9 mouse cellular contexts compared by ENCODE assay signal in genomic region chr1:78818630-78819526, GRCm38 (mm10). TPM values are rescaled to one million over a fixed set of nuclear protein-coding genes. Genes with fewer than 3 reads are reported as not detected.
DNase-seq lines count a peak whose midpoint lies in the region; ATAC-seq and TF ChIP-seq lines count a peak whose summit lies in the region.
"Had no signal": no experiment of that assay in that cellular context is flagged by ENCODE, and none has a peak within 500 bp of the region (broad histone marks: within the 10 kb centered on the region; RNA-seq: fewer than 3 reads in every experiment).

No protein-coding gene starts in this region.

- no peaks in the 10 kb centered on the region for H3K36me3 ChIP-seq in embryonic facial prominence, embryonic 15.5 days
- H3K36me3 ChIP-seq in heart, embryonic 10.5 days, result no peaks in the 10 kb centered on the region

- 38% methylated on average over 11 of the region's 11 CpGs for WGBS in embryonic facial prominence, embryonic 15.5 days
- WGBS in heart, embryonic 10.5 days, result 64% methylated on average over 11 of the region's 11 CpGs

- no peak overlapping the region for H3K9ac ChIP-seq in embryonic facial prominence, embryonic 15.5 days

- no peak for TF ChIP-seq CTCF in layer of hippocampus, adult 2 months (conservative IDR thresholded peaks at IDR 0.05)

- ATAC-seq in embryonic facial prominence, embryonic 15.5 days (ENCODE audit: insufficient number of reproducible peaks, low FRiP score, low TSS enrichment, low read depth), result no peak

- no peak for DNase-seq in layer of hippocampus, adult 2 months (ENCODE audit: low spot score in 2 of 2)
- no peak for DNase-seq in layer of hippocampus, postnatal 14 days (ENCODE audit: low spot score in 2 of 2)
- DNase-seq in heart, embryonic 10.5 days (ENCODE audit: low spot score), result no peak
- DNase-seq in kidney, postnatal 10 days, result peak; percentile 39
- DNase-seq in cerebellum, adult 9-10 months, result no peak
- no peak for DNase-seq in ovary, postnatal 10 days (ENCODE audit: low spot score)
- no peak for DNase-seq in retina, embryonic 14.5 days (ENCODE audit: low spot score)

- peaks cover 60% of the 10 kb centered on the region for H3K4me1 ChIP-seq in embryonic facial prominence, embryonic 15.5 days
- H3K4me1 ChIP-seq in heart, embryonic 10.5 days, result no peaks in the 10 kb centered on the region; the same call in 1 of the 2 replicates

- peak overlapping the region; percentile 25 for H3K4me2 ChIP-seq in embryonic facial prominence, embryonic 15.5 days (replicated peaks)

- no peaks in the 10 kb centered on the region for H3K9me3 ChIP-seq in embryonic facial prominence, embryonic 15.5 days (replicated peaks)
- H3K9me3 ChIP-seq in heart, embryonic 10.5 days, result no peaks in the 10 kb centered on the region

- no peak overlapping the region for H3K4me3 ChIP-seq in layer of hippocampus, adult 2 months
- H3K4me3 ChIP-seq in embryonic facial prominence, embryonic 15.5 days (replicated peaks), result peak overlapping the region; percentile 35
- no peak overlapping the region for H3K4me3 ChIP-seq in heart, embryonic 10.5 days

- peak overlapping the region; percentile 4; the same call in 1 of the 2 replicates for H3K27ac ChIP-seq in layer of hippocampus, adult 2 months
- H3K27ac ChIP-seq in embryonic facial prominence, embryonic 15.5 days (replicated peaks), result peak overlapping the region; percentile 85
- H3K27ac ChIP-seq in heart, embryonic 10.5 days, result peak overlapping the region; percentile 0; the same call in 1 of the 2 replicates

- H3K27me3 ChIP-seq in embryonic facial prominence, embryonic 15.5 days, result no peaks in the 10 kb centered on the region
- H3K27me3 ChIP-seq in heart, embryonic 10.5 days (ENCODE audit: insufficient read depth, poor library complexity, severe bottlenecking), result no peaks in the 10 kb centered on the region

RNA-seq across cellular contexts. Expression of gene Kcne4, which starts 2.3 kb away (rescaled TPM):
- total RNA-seq in layer of hippocampus, adult 2 months (2021), result under 1 TPM; 0.44 to 0.83 TPM
- 1 to 10 TPM in 1 of 2 experiments, under 1 TPM in 1; 0.88 to 1.4 TPM for total RNA-seq in layer of hippocampus, postnatal 14 days (2021)
- 24.6 and 29.5 TPM in 2 replicates for polyA plus RNA-seq in embryonic facial prominence, embryonic 15.5 days (2015; fragmentation: Nextera tagmentation; extraction: Ambion mirVana)
- polyA plus RNA-seq in heart, embryonic 10.5 days (2016; fragmentation: Nextera tagmentation; extraction: Ambion mirVana), result 0.16 TPM in 1 of 2 replicates, not detected in the other
- total RNA-seq: MEL had no signal

Comparison
In these comparisons a context has a peak if more than half of its experiments do, and no peak if none do; other contexts are left out.
1. H3K27ac ChIP-seq: peak in every context shown above with its lines; median percentile 85 in embryonic facial prominence, embryonic 15.5 days; 4 in layer of hippocampus, adult 2 months; 0 in heart, embryonic 10.5 days.